Mouse (Mus musculus): ENCODE results near the gene Slc39a3.
"Not testable (repeated sequence)": the region's sequence is repeated elsewhere in the genome, so short reads cannot be mapped to it uniquely, and the experiment has no call there.

Gene Slc39a3

GRCm38 (mm10) chr10:81036988-81037580, at the start of gene Slc39a3:
TSS of gene Slc39a3 (minus strand) at chr10:81037426.
- in situ Hi-C loops (cut with MboI, MseI) = no loop called here

- in situ Hi-C loops (cut with MboI, MseI) = loop anchor here (5.0 kb wide), 1 partner anchor 75 kb away; no protein-coding TSS in a partner anchor
Measured at GRCm38 (mm10) chr10:81087021-81087420, 49.8 kb upstream of the Slc39a3 start.

- in situ Hi-C loops (cut with MboI, MseI) = no loop called here
Measured at GRCm38 (mm10) chr10:81082168-81082960, 45.1 kb upstream of the Slc39a3 start.

GRCm38 (mm10) chr10:81080008-81080655, 42.9 kb upstream of the Slc39a3 start:
- in situ Hi-C loops (cut with MboI, MseI) = no loop called here

GRCm38 (mm10) chr10:81077916-81078315, 40.7 kb upstream of the Slc39a3 start:
- in situ Hi-C loops (cut with MboI, MseI) = no loop called here

GRCm38 (mm10) chr10:81076356-81076755, 39.1 kb upstream of the Slc39a3 start:
- in situ Hi-C loops (cut with MboI, MseI) = no loop called here

- in situ Hi-C loops (cut with MboI, MseI) = no loop called here
Measured at GRCm38 (mm10) chr10:81075734-81076133, 38.5 kb upstream of the Slc39a3 start.

- in situ Hi-C loops (cut with MboI, MseI) = no loop called here
Measured at GRCm38 (mm10) chr10:81073464-81073863, 36.2 kb upstream of the Slc39a3 start.

- in situ Hi-C loops (cut with MboI, MseI) = no loop called here
Measured at GRCm38 (mm10) chr10:81072290-81072689, 35.1 kb upstream of the Slc39a3 start.

- in situ Hi-C loops (cut with MboI, MseI) = no loop called here
Measured at GRCm38 (mm10) chr10:81069836-81070235, 32.6 kb upstream of the Slc39a3 start, which contains the start of gene Thop1. TSS of gene Thop1 (plus strand) at chr10:81070035.

GRCm38 (mm10) chr10:81068706-81069105, 31.5 kb upstream of the Slc39a3 start:
- in situ Hi-C loops (cut with MboI, MseI) = no loop called here

GRCm38 (mm10) chr10:81064519-81064918, 27.3 kb upstream of the Slc39a3 start:
- in situ Hi-C loops (cut with MboI, MseI) = not testable (repeated sequence)

- in situ Hi-C loops (cut with MboI, MseI) = no loop called here
Measured at GRCm38 (mm10) chr10:81062710-81063109, 25.5 kb upstream of the Slc39a3 start.

- in situ Hi-C loops (cut with MboI, MseI) = loop anchor here (10.0 kb wide), 1 partner anchor 825 kb away; no protein-coding TSS in a partner anchor
Measured at GRCm38 (mm10) chr10:81059603-81060543, 22.6 kb upstream of the Slc39a3 start, which contains the start of gene Sgta. TSS of gene Sgta (minus strand) at chr10:81060181.

GRCm38 (mm10) chr10:81058896-81059295, 21.7 kb upstream of the Slc39a3 start:
- in situ Hi-C loops (cut with MboI, MseI) = loop anchor here (10.0 kb wide), 1 partner anchor 824 kb away; no protein-coding TSS in a partner anchor

GRCm38 (mm10) chr10:81057406-81058130, 20.3 kb upstream of the Slc39a3 start:
- in situ Hi-C loops (cut with MboI, MseI) = loop anchor here (10.0 kb wide), 1 partner anchor 823 kb away; no protein-coding TSS in a partner anchor

GRCm38 (mm10) chr10:81055802-81056340, 18.6 kb upstream of the Slc39a3 start:
- in situ Hi-C loops (cut with MboI, MseI) = loop anchor here (10.0 kb wide), 1 partner anchor 821 kb away; no protein-coding TSS in a partner anchor

- in situ Hi-C loops (cut with MboI, MseI) = loop anchor here (10.0 kb wide), 1 partner anchor 820 kb away; no protein-coding TSS in a partner anchor
Measured at GRCm38 (mm10) chr10:81055169-81055568, 17.9 kb upstream of the Slc39a3 start.

- in situ Hi-C loops (cut with MboI, MseI) = loop anchor here (10.0 kb wide), 1 partner anchor 818 kb away; no protein-coding TSS in a partner anchor
Measured at GRCm38 (mm10) chr10:81052577-81052976, 15.4 kb upstream of the Slc39a3 start.

GRCm38 (mm10) chr10:81051133-81051532, 13.9 kb upstream of the Slc39a3 start:
- in situ Hi-C loops (cut with MboI, MseI) = loop anchor here (10.0 kb wide), 1 partner anchor 816 kb away; no protein-coding TSS in a partner anchor

Data from T-helper 1 cell (primary cell).